Mouse (Mus musculus): ENCODE measurements at regions not wholly inside any gene's neighbourhood (a gene's known extent, or its start where the extent isn't known, plus 50 kb on each side); places are given as distances from the start of the nearest gene placed in this dataset.

DNA sequence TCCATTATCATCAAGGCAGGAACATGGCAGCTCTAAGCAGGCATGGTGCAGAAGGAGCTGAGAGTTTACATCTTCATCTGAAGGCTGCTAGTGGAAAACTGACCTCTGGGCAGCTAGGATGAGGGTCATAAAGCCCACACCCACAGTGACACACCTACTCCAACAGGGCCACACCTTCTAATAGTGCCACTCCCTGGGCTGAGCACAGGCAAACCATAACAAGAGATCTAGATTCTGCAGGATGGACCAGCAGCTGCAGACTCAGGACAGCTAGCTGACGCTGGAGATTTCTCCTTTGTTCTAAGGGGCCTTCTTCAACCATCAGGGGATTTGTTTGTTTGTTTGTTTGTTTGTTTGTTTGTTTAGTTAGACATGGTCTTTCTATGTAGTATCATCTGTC, 79.6 kb upstream of the Bod1 start:
- H3K27me3 ChIP-seq (replicated peaks) = peaks cover 42% of the 10 kb centered on the region; the same call in 1 of the 2 replicates
- peak overlapping the region; percentile 5; the same call in 1 of the 2 replicates for H3K4me2 ChIP-seq
- H3K27ac ChIP-seq = no peak overlapping the region
- peak; percentile 60; the same call in 1 of the 2 replicates for ATAC-seq
- H3K36me3 ChIP-seq = no peaks in the 10 kb centered on the region
- peaks cover 21% of the 10 kb centered on the region for H3K4me1 ChIP-seq
- no peaks in the 10 kb centered on the region for H3K9me3 ChIP-seq (replicated peaks)
- H3K4me3 ChIP-seq = no peak overlapping the region
- 71% methylated on average over 1 of the region's 1 CpGs for WGBS (ENCODE audit: insufficient replicate concordance)
- no peak overlapping the region for H3K9ac ChIP-seq

DNA sequence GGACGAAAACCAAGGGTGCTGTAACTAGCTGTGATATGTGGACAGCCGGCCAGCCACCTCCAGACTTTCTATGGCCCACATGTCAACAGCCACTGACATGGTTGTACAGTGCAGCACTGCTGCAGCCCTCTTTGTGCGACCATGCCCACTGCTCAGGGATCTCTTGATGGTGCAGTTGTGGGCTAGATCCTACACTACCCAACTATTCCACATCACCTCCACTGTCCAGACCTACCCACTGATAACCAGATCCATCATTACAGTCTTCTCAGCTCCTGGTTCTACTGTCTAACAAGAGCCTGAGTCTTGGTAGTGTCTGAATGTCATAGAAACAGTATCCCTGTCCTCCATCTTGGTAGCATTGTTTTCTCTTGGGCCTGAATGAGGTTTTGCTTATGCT, 81.5 kb upstream of the Bod1 start:
- Histone ChIP-seq H3K9me3 (replicated peaks) (no peaks in the 10 kb centered on the region), H3K27ac (no peak overlapping the region), H3K4me1 (peaks cover 21% of the 10 kb centered on the region), H3K27me3 (replicated peaks) (peaks cover 49% of the 10 kb centered on the region; the same call in 1 of the 2 replicates), H3K4me3 (no peak overlapping the region), H3K4me2 (no peak overlapping the region), H3K36me3 (no peaks in the 10 kb centered on the region), H3K9ac (no peak overlapping the region)
- no peak for ATAC-seq
- 77% methylated on average over 3 of the region's 3 CpGs for WGBS (ENCODE audit: insufficient replicate concordance)

DNA sequence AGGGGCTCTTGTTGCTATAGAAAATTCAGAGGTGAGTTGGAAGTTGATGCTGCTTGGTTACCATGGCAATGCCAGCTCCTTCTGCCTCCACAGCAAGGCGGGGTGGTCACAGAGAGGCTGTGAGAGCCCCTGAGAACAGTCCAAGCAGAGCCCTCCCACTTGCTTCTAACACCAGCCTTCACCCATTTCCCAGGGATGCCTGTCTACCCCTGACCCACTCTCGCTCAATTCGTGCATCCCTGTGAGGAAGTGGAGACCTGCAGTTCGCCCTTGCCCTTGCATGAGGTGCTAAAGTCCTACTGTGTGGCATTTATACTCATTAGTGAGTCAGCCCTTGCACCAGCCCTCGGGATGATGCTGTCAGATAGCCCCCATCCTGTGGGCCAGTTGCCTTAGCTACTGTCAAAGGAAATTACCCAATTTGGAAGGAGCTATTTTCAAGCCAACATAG, 82.1 kb upstream of the Bod1 start:
- Histone ChIP-seq H3K4me3 (no peak overlapping the region), H3K27ac (no peak overlapping the region), H3K4me1 (peaks cover 21% of the 10 kb centered on the region), H3K4me2 (no peak overlapping the region), H3K9ac (no peak overlapping the region), H3K9me3 (replicated peaks) (no peaks in the 10 kb centered on the region), H3K27me3 (replicated peaks) (peaks cover 45% of the 10 kb centered on the region), H3K36me3 (no peaks in the 10 kb centered on the region)
- ATAC-seq = no peak
- 34% methylated on average over 5 of the region's 5 CpGs for WGBS (ENCODE audit: insufficient replicate concordance)

DNA sequence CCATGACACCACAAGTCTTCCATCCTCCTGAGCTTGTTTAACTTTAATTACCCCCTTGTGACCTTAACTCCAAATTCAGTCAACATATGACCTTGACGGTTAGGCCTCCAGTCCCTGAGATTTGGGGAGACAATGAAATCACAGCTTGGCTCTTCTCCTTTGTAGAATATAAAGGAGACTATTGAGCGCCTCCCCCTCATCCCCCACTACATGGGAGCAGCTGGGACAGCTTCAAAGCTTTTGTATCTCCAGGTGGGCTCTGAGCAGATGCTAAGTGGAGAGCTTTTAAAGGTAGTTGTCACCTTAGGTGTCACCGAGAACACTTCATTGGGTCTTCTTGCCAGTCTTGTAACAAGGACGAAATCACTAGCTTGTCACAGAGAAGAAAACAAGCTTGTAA, 82.7 kb upstream of the Bod1 start:
- H3K4me2 ChIP-seq = no peak overlapping the region
- no peak overlapping the region for H3K27ac ChIP-seq
- 58% methylated on average over 4 of the region's 4 CpGs for WGBS (ENCODE audit: insufficient replicate concordance)
- H3K27me3 ChIP-seq (replicated peaks) = peaks cover 39% of the 10 kb centered on the region
- peaks cover 22% of the 10 kb centered on the region for H3K4me1 ChIP-seq
- ATAC-seq = no peak
- no peak overlapping the region for H3K4me3 ChIP-seq
- H3K36me3 ChIP-seq = no peaks in the 10 kb centered on the region
- H3K9me3 ChIP-seq (replicated peaks) = no peaks in the 10 kb centered on the region
- no peak overlapping the region for H3K9ac ChIP-seq

DNA sequence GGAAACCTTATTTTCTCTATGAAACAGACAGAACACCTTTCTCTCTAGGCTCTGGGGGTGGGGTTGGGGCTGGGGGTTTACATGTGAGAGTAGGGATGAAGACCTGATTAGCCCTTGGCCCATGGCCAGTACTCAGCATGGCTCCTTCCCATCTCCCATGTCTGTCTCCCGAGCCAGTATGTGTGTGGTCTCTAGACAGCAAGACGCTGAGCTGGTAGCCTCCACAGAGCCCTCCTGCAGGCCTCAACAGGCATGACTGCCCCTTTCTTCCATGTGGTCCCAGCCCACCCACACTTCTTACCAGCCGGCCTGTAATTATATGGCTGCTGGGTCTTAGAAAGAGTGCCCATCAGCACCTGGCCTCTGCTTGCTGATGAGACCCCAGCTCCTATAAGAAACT, 84.2 kb upstream of the Bod1 start:
- peaks cover 39% of the 10 kb centered on the region for H3K27me3 ChIP-seq (replicated peaks)
- no peak overlapping the region for H3K9ac ChIP-seq

DNA sequence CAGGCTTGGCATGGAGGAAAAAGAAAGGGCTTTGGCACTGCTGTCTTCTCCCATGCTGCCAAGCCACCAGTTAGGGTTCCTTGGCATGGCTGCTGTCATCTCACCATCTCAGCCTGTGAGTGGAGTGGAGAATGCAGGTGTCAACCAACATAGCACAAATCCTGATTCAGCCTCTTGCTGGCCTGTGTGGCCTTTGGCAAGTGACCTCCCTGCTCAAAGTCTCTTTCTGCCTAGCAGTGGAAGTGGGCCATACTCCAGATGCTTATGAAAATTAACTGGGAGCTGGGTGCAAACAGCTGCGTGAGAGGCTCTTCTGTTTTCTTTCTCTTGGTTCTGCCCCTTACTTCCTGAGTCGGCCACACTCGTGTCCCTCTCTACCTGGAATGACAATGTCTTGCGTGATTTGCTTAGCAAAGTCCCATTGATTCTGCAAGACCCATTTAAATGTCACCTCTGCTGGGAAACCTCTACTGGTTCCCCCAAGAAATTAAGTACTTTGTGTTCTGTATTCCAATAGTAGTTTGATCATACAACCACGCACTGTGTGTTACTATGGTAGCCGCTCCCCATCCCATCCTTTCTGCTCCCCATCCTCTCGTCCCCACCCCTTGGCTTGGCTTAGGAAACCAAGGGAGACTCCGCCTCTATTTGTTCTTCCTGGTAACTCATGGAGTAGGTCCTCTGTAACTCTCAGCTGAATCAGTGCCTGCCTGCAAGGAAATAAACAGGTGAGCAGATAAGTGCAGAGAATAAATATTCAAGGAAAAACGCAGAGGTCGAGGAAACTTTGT, 84.9 kb upstream of the Bod1 start:
- Histone ChIP-seq H3K9ac (no peak overlapping the region), H3K27ac (no peak overlapping the region), H3K9me3 (replicated peaks) (no peaks in the 10 kb centered on the region), H3K4me2 (no peak overlapping the region), H3K4me1 (peaks cover 20% of the 10 kb centered on the region), H3K27me3 (replicated peaks) (peaks cover 39% of the 10 kb centered on the region), H3K4me3 (no peak overlapping the region), H3K36me3 (no peaks in the 10 kb centered on the region)
- 67% methylated on average over 10 of the region's 10 CpGs for WGBS (ENCODE audit: insufficient replicate concordance)
- no peak for ATAC-seq

More for the DNA sequence above, 84.2 kb upstream of the Bod1 start:
- Histone ChIP-seq H3K4me1 (peaks cover 27% of the 10 kb centered on the region), H3K4me2 (no peak overlapping the region), H3K9me3 (replicated peaks) (no peaks in the 10 kb centered on the region), H3K4me3 (no peak overlapping the region), H3K36me3 (no peaks in the 10 kb centered on the region), H3K27ac (no peak overlapping the region)
- no peak for ATAC-seq
- WGBS (ENCODE audit: insufficient replicate concordance) = 60% methylated on average over 3 of the region's 3 CpGs

DNA sequence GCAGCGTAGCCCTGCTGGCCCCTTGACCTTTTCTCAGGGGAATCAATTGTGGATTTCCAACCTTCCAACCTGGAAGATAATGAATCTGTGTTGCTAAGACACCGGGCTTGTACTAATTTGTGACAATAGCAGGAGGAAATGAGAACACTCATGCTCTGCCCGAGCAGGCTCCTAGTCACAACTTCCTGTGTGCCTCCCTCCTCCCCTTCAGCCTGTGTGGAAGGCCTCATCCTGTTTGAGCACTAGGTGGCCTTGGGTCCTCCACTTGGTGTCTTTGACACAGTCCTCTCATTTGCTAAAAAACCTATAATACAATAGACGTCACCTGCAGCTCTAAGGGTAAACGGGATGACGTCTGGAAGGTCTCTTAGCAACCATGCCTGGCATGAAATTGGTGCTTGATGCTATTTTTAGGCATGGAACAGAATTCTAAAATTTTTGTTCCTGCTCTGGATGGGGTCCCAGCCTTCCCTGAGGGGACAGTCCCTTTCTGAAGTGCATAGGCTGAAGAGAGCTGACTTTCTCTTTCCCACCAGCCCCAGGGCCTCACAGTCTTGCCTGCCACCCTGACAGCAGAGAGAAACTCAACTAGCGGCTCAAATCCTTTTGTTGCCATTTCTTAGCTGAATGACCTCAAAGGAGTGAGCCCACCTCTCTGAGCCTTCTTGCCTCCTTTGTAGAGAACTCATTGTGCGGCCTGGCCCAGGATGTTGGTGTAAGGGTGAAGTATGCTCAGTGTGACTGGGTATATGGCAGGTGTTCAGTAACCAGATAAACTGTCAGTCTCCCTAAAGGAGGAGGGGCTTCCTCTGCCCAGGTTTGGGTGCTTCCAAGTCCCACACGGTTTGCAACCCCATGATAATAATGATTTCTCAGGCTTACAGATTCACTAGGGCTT, 88.4 kb upstream of the Bod1 start:
- Histone ChIP-seq H3K9me3 (replicated peaks) (no peaks in the 10 kb centered on the region), H3K4me3 (no peak overlapping the region), H3K27ac (peak overlapping the region; percentile 3; the same call in 1 of the 2 replicates), H3K9ac (no peak overlapping the region), H3K27me3 (replicated peaks) (peaks cover 20% of the 10 kb centered on the region), H3K4me1 (peaks cover 37% of the 10 kb centered on the region), H3K4me2 (no peak overlapping the region), H3K36me3 (no peaks in the 10 kb centered on the region)
- no peak; the same call in 1 of the 2 replicates for ATAC-seq
- 57% methylated on average over 9 of the region's 9 CpGs for WGBS (ENCODE audit: insufficient replicate concordance)

DNA sequence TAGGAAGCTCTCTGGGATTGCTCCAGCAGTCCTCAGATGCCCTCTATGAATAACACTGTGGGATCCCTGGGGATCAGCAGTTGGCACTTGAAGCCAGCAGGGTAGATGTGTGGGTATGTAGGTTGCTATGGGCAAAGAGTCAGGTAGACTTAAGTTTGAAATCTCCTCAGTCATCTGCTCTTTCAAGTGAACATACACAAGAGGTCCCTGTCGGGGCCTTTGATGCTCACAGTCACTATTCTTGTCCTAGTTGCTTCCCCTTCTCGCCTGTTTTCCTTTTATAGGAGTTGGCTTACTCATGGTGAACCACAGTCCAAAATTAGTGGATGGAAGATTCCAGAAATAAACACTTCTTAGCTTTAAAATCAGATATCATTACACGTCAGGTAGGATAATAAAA, 92.2 kb upstream of the Bod1 start:
- ATAC-seq = no peak
- H3K9me3 ChIP-seq (replicated peaks) = no peaks in the 10 kb centered on the region
- no peak overlapping the region for H3K4me2 ChIP-seq
- peaks cover 47% of the 10 kb centered on the region for H3K4me1 ChIP-seq
- H3K27me3 ChIP-seq (replicated peaks) = no peaks in the 10 kb centered on the region; the same call in 1 of the 2 replicates
- H3K36me3 ChIP-seq = no peaks in the 10 kb centered on the region
- H3K27ac ChIP-seq = no peak overlapping the region
- 59% methylated on average over 3 of the region's 3 CpGs for WGBS (ENCODE audit: insufficient replicate concordance)
- no peak overlapping the region for H3K4me3 ChIP-seq
- H3K9ac ChIP-seq = no peak overlapping the region; the same call in 1 of the 2 replicates

DNA sequence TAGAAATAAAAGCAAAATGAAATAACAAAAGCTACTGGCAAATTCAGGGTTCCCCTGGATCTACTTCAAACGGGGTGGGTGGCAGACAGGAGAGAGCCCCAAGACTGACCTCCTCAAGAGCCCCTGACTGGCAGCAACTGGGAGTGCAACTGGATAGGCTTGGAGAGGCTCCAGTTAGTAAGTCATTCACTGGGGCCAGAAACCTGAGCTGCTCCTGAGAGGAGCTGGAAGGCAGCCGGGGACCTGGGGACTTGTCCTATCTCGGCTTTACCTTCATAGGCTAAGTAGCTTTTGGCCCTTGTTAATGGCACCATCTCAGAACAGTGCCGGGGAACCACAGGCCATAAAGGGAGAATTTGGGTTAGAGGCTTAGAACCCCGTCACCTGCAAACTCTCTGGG, 94.6 kb upstream of the Bod1 start:
- 78% methylated on average over 5 of the region's 5 CpGs for WGBS (ENCODE audit: insufficient replicate concordance)
- H3K27ac ChIP-seq = no peak overlapping the region
- H3K27me3 ChIP-seq (replicated peaks) = no peaks in the 10 kb centered on the region; the same call in 1 of the 2 replicates

DNA sequence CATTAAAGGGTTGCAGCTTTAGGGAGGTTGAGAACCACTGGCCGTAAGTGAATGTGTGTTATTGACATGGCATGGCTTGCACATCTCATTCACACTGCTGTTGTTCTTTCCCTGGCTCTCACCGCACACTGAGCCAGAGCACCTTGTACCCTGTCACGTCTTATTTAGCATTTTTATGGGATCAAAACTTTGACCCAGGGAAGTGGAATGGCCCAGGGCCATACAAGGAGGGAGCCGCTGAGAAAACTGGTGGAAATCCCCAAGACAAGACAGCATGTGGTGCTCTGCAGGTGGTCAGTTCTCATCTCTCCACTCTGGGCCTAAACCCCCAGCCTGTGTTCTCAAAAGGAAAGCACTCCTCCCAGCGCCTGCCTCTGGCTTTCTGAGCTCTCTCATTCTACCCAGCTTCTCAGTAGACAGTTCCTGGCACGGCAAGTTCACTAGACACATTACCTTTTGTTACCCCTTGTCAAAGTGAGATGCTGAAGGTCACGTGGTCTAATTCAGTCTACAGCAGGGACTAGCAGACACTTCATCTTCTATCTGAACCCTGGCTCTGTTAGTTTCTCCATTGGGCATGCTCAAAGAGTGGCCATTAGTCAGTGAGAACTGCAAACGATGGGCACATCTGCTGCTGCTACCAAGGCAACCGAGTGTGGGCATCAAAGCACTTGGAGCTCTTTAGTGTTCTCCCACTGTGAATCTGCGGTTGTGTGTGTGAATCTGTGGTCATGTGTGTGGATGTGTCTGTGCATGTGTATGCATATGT, 96.2 kb upstream of the Bod1 start:
- H3K4me1 ChIP-seq = peaks cover 71% of the 10 kb centered on the region
- peak overlapping the region; percentile 1; the same call in 1 of the 2 replicates for H3K9ac ChIP-seq
- ATAC-seq = no peak
- no peak overlapping the region for H3K4me2 ChIP-seq
- H3K27ac ChIP-seq = peak overlapping the region; percentile 100
- 76% methylated on average over 10 of the region's 10 CpGs for WGBS (ENCODE audit: insufficient replicate concordance)
- H3K27me3 ChIP-seq (replicated peaks) = no peaks in the 10 kb centered on the region; the same call in 1 of the 2 replicates
- no peaks in the 10 kb centered on the region for H3K36me3 ChIP-seq
- 0 out of 2 replicates have a peak, but pooled peaks cover under 1% of the 10 kb centered on the region for H3K9me3 ChIP-seq (replicated peaks)
- no peak overlapping the region for H3K4me3 ChIP-seq

More for the DNA sequence above, 94.6 kb upstream of the Bod1 start:
- no peaks in the 10 kb centered on the region for H3K36me3 ChIP-seq
- no peaks in the 10 kb centered on the region for H3K9me3 ChIP-seq (replicated peaks)
- H3K4me3 ChIP-seq = no peak overlapping the region
- H3K4me2 ChIP-seq = no peak overlapping the region
- peaks cover 61% of the 10 kb centered on the region for H3K4me1 ChIP-seq
- H3K9ac ChIP-seq = no peak overlapping the region
- no peak for ATAC-seq

Data from liver, embryonic 12.5 days (tissue).